Mouse (Mus musculus): ENCODE measurements around the gene Mad2l1bp. TPM values are rescaled to one million over a fixed set of nuclear protein-coding genes. Genes with fewer than 3 reads are reported as not detected.

Gene Mad2l1bp
- polyA plus RNA-seq, 1 experiment from 2014 or later, result 28.4 TPM

Other genes with a start within 250 kb of the Mad2l1bp start
- gene Vegfa, start 121.2 kb downstream of the Mad2l1bp start, polyA plus RNA-seq (2015; fragmentation: Nextera tagmentation; extraction: Ambion mirVana), result 2.8 and 4.1 TPM in 2 replicates
- gene Mrps18a, start 42.6 kb downstream of the Mad2l1bp start, polyA plus RNA-seq (2015; fragmentation: Nextera tagmentation; extraction: Ambion mirVana), result 147 and 149 TPM in 2 replicates
- gene Rsph9, start 9.3 kb downstream of the Mad2l1bp start, polyA plus RNA-seq (2015; fragmentation: Nextera tagmentation; extraction: Ambion mirVana), result 31.6 and 33.8 TPM in 2 replicates
- gene Gtpbp2, start 7.5 kb upstream of the Mad2l1bp start, polyA plus RNA-seq (2015; fragmentation: Nextera tagmentation; extraction: Ambion mirVana), result 44.9 and 47.2 TPM in 2 replicates
- 8.7 and 9.0 TPM in 2 replicates for gene Polh, start 49.1 kb upstream of the Mad2l1bp start, polyA plus RNA-seq (2015; fragmentation: Nextera tagmentation; extraction: Ambion mirVana)
- 38.2 and 38.9 TPM in 2 replicates for gene Xpo5, start 49.2 kb upstream of the Mad2l1bp start, polyA plus RNA-seq (2015; fragmentation: Nextera tagmentation; extraction: Ambion mirVana)
- gene Polr1c, start 94.5 kb upstream of the Mad2l1bp start, polyA plus RNA-seq (2015; fragmentation: Nextera tagmentation; extraction: Ambion mirVana), result 82.7 and 85.7 TPM in 2 replicates
- 87.5 and 90.8 TPM in 2 replicates for gene Yipf3, start 94.5 kb upstream of the Mad2l1bp start, polyA plus RNA-seq (2015; fragmentation: Nextera tagmentation; extraction: Ambion mirVana)
- 7.3 and 9.5 TPM in 2 replicates for gene Lrrc73, start 100.0 kb upstream of the Mad2l1bp start, polyA plus RNA-seq (2015; fragmentation: Nextera tagmentation; extraction: Ambion mirVana)
- gene Tjap1, start 129.5 kb upstream of the Mad2l1bp start, polyA plus RNA-seq (2015; fragmentation: Nextera tagmentation; extraction: Ambion mirVana), result 28.6 and 33.8 TPM in 2 replicates
- 9.5 and 11.1 TPM in 2 replicates for gene Dlk2, start 143.9 kb upstream of the Mad2l1bp start, polyA plus RNA-seq (2015; fragmentation: Nextera tagmentation; extraction: Ambion mirVana)
- gene Abcc10, start 174.8 kb upstream of the Mad2l1bp start, polyA plus RNA-seq (2015; fragmentation: Nextera tagmentation; extraction: Ambion mirVana), result 8.9 and 9.9 TPM in 2 replicates
- 18.0 and 19.1 TPM in 2 replicates for gene Zfp318, start 230.2 kb upstream of the Mad2l1bp start, polyA plus RNA-seq (2015; fragmentation: Nextera tagmentation; extraction: Ambion mirVana)